Mouse (Mus musculus) spleen, postnatal 36 days (tissue): ENCODE measurements at regions not wholly inside any gene's neighbourhood (a gene's known extent, or its start where the extent isn't known, plus 50 kb on each side); places are given as distances from the start of the nearest gene placed in this dataset.

Experiments
- DNase-seq, 2 experiments: peaks; one replicate each; pipeline ENCODE4 v3.0.0; 2022; ENCODE audit warnings: low spot score in 2 of 2, mixed read lengths in 1 of 2

DNA sequence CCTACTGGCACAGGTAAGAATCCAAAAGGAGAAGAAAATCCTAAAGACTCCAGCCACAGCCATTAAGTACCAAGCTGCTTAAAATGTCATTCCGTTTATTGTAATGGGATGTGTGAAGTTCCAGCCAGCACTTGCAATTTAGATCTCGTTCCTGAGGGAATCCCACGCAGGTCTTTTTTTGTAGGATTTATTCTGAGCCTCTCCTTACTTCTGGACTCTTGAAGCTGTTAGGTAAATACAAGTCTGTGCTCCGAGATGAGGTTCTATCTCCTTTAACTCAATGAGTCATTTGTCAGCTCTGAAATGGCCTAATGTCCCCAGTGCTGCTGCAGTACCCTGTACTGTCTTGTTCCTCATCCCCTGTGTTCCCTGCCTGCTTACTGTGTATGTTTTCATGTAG, 94.9 kb upstream of the Eef1e1 start:
- DNase-seq, result no peak

- no peak for DNase-seq
These were observed 93.0 kb upstream of the Eef1e1 start for GRCm38 (mm10) chr13:38751876-38752275.

GRCm38 (mm10) chr13:38740066-38740465, 81.2 kb upstream of the Eef1e1 start:
- no peak for DNase-seq

DNA sequence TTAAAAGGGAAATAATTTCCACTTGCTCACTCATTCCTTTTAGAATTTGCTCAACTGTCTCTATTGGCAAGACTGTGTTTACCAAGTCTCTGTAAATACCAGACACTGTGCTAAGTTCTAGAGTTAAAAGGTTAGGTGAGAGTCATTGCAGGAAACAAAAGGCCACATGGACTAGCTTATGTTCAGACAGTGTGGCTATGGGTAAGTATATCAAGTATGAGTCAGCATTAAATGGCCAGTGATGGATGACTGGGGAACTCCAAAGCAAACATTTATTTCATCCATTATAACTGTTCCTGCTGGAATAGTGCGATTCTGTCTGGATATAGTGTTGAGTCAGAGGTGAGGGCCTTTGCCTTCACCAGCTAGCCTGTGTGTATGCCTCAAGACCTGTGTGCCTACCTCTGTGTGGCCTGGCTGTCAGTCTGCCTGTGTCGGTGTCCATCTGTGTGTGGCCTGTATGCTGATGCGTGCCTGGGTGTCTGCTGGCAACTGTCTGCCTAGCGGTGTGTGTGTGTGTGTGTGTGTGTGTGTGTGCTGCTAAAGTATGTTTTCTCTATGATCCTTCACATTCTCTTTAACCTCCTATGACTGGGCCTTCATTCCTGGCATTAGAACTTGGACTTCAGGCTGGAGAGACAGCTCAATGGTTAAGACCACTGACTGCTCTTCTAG, 77.6 kb upstream of the Eef1e1 start:
- DNase-seq, result no peak

- no peak for DNase-seq
These were observed 76.4 kb upstream of the Eef1e1 start for GRCm38 (mm10) chr13:38735294-38735693.

DNA sequence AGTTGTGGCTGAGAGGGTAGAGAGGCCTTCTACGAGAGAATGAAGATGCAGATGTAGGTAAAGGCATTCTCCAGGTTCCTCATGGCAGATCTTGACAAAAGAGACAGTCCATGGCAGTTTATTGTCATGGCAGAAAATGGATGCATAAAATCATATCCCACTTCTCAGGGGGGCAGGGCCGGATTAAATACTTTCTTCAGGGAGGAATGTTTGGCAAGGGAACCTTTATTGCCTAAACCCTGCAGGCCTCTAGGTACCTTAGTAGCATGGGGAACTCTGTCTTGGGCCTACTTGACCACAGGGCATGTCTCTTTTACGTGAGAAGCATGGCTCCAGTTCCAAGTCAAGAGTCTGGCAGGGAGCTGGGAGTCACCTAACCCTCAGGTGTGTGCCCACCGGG, 74.4 kb upstream of the Eef1e1 start:
- DNase-seq, result no peak

DNA sequence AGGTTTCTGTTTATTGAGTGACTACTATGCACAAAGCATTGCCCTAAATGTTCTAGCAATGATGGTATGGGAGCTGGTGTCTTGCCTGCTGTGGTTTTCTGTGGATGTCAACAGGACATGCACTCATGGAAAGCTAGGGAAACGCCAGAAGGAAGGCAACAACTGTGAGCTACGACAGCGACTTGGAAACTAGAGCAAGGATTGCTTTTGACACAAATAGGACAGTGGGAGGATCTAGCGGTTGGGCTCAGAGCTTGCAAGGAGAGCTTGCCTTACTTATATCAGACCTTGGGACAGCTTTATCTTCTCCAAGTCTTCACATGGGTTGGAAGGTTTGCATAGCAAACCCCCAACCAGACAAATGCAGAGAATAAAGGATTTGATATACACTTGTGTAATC, 66.6 kb upstream of the Eef1e1 start:
- DNase-seq, result no peak

DNA sequence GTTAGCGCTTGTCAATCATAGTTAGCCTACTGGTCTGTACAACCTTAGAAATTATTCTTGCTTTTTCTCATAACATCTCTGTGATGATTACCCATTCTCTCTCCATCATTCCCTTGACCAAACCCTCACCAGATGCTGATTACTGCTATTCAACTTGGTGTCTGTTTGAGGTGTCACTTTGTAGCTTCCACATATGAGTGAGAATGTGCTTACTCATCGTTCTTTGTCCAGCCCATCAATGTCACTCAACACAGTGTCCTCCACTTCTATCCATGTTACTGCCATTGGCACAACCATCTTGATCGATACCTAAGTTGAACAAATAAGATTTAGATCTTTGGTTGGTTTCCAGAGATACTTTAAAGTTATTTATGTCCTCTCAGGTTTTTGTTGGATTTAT, 62.3 kb upstream of the Eef1e1 start:
- DNase-seq, result no peak

DNA sequence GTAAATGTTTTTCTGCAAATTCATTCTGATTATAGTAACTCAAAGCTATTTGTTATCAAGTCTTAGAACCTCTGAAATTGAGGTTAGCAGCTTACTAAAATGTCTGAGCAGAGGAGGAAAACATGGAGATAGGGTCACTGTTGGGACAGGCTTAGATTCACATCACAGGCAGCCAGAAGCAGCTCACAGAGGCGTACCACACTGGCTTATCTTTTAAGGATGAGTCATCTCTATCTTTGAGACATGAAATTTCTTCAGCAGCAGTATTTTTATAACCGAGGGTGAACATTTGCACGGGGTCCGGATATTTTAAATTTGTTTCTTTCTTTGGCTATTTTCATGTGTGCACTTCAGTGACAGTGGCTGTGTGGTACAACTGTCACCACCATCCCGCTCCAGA, 56.0 kb upstream of the Eef1e1 start:
- DNase-seq, result no peak
